Mouse (Mus musculus): ENCODE results near the gene Adamts8. TPM values are rescaled to one million over a fixed set of nuclear protein-coding genes. Genes with fewer than 3 reads are reported as not detected.

Gene Adamts8
- total and polyA plus RNA-seq, 3 experiments: not detected

DNA sequence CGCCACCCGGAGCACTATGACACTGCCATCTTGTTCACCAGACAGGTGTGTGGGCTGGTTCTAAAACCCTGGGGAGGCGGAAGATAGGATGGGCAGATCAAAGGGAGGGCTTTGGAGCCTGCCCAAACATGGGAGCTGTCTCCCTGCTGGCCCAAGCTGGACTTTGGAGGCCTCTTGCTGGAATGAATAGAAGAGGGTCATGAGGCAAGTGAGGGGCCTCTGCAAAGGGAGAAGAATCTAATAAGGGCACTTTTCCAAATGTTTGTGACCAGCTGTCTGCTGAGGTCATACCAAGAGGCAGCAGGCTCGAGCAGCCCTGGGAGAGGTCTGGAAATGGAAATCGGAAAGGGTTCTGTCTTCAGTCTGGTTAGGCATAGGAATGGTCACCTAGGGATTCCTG, 9.1 kb downstream of the Adamts8 start:
- Histone ChIP-seq H3K27ac (ENCODE audit: control insufficient read depth, low read depth, low read length) (no peak overlapping the region), H3K79me2 (ENCODE audit: control insufficient read depth, insufficient read depth, low read length, poor library complexity) (no peaks in the 10 kb centered on the region), H3K9ac (ENCODE audit: control insufficient read depth, low read depth, low read length, poor library complexity, severe bottlenecking) (no peak overlapping the region), H3K9me3 (replicated peaks; ENCODE audit: insufficient read depth, low read length) (no peaks in the 10 kb centered on the region), H3K36me3 (ENCODE audit: control insufficient read depth in 1 of 2, insufficient read depth in 2 of 2, low read length in 2 of 2) (no peaks in the 10 kb centered on the region), H3K4me3 (ENCODE audit: control insufficient read depth in 1 of 2, insufficient read depth in 1 of 2, low read depth in 2 of 2, low read length in 2 of 2) (no peak overlapping the region), H3K4me1 (ENCODE audit: control insufficient read depth in 1 of 2, insufficient read depth in 2 of 2, low read length in 2 of 2) (no peaks in the 10 kb centered on the region), H3K27me3 (ENCODE audit: control insufficient read depth in 1 of 2, insufficient read depth in 2 of 2, low read length in 2 of 2) (no peaks in the 10 kb centered on the region)
- TF ChIP-seq CHD1 (IDR thresholded peaks at IDR 0.05; ENCODE audit: low read depth, low read length) (no peak), NELFE (IDR thresholded peaks at IDR 0.05; ENCODE audit: low read depth, low read length) (no peak), CTCF (IDR thresholded peaks at IDR 0.05 in 2 of 3, conservative IDR thresholded peaks at IDR 0.05 in 1 of 3; ENCODE audit: control insufficient read depth in 1 of 3, insufficient read depth in 1 of 3, low read depth in 2 of 3, low read length in 3 of 3, poor library complexity in 1 of 3, severe bottlenecking in 1 of 3) (no peak), SMC3 (IDR thresholded peaks at IDR 0.05; ENCODE audit: low read depth, low read length) (no peak), TCF12 (IDR thresholded peaks at IDR 0.05; ENCODE audit: low read depth, low read length) (no peak), BHLHE40 (IDR thresholded peaks at IDR 0.05; ENCODE audit: borderline replicate concordance, low read depth, low read length) (no peak)
- no peak for DNase-seq (ENCODE audit: low read depth, low spot score)

DNA sequence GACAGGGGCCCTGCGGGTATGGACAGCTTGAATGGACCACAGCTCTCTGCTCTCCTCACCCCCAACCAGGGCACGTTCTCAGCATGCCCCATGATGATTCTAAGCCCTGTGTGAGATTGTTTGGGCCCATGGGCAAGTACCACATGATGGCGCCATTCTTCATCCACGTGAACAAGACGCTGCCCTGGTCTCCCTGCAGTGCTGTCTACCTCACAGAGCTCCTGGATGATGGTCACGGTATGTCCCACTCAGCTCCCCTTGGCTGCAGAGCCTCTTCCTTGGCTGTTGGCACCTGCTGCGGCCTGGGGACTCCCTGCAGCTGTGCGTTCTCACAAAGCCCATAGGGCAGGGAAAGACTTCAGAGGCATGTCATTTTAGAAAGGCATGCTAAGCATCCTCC, 10.9 kb downstream of the Adamts8 start:
- Histone ChIP-seq H3K27me3 (ENCODE audit: control insufficient read depth in 1 of 2, insufficient read depth in 2 of 2, low read length in 2 of 2) (no peaks in the 10 kb centered on the region), H3K79me2 (ENCODE audit: control insufficient read depth, insufficient read depth, low read length, poor library complexity) (no peaks in the 10 kb centered on the region), H3K36me3 (ENCODE audit: control insufficient read depth in 1 of 2, insufficient read depth in 2 of 2, low read length in 2 of 2) (no peaks in the 10 kb centered on the region), H3K27ac (ENCODE audit: control insufficient read depth, low read depth, low read length) (no peak overlapping the region), H3K4me1 (ENCODE audit: control insufficient read depth in 1 of 2, insufficient read depth in 2 of 2, low read length in 2 of 2) (no peaks in the 10 kb centered on the region), H3K4me3 (ENCODE audit: control insufficient read depth in 1 of 2, insufficient read depth in 1 of 2, low read depth in 2 of 2, low read length in 2 of 2) (no peak overlapping the region), H3K9me3 (replicated peaks; ENCODE audit: insufficient read depth, low read length) (no peaks in the 10 kb centered on the region), H3K9ac (ENCODE audit: control insufficient read depth, low read depth, low read length, poor library complexity, severe bottlenecking) (no peak overlapping the region)
- DNase-seq (ENCODE audit: low read depth, low spot score): no peak
- TF ChIP-seq KAT2A (conservative IDR thresholded peaks at IDR 0.05; ENCODE audit: low read depth, low read length) (no peak), MYC (IDR thresholded peaks at IDR 0.05; ENCODE audit: low read depth, low read length) (no peak), ZNF384 (IDR thresholded peaks at IDR 0.05; ENCODE audit: low read depth, low read length) (no peak), MEF2A (IDR thresholded peaks at IDR 0.05; ENCODE audit: extremely low read depth, insufficient replicate concordance, low read depth, low read length, poor library complexity, severe bottlenecking) (no peak), POLR2AphosphoS5 (IDR thresholded peaks at IDR 0.05; ENCODE audit: borderline replicate concordance, low read depth, low read length) (no peak), CTCF (IDR thresholded peaks at IDR 0.05 in 2 of 3, conservative IDR thresholded peaks at IDR 0.05 in 1 of 3; ENCODE audit: control insufficient read depth in 1 of 3, insufficient read depth in 1 of 3, low read depth in 2 of 3, low read length in 3 of 3, poor library complexity in 1 of 3, severe bottlenecking in 1 of 3) (peak in 2 of 3 experiments; percentile 42 to 47; a peak in 4 of 6 replicates), ELF1 (IDR thresholded peaks at IDR 0.05; ENCODE audit: low read depth, low read length) (no peak), MAFK (IDR thresholded peaks at IDR 0.05; ENCODE audit: borderline replicate concordance, low read depth, low read length) (no peak), CHD1 (IDR thresholded peaks at IDR 0.05; ENCODE audit: low read depth, low read length) (no peak), SIN3A (IDR thresholded peaks at IDR 0.05; ENCODE audit: low read length) (no peak), HCFC1 (IDR thresholded peaks at IDR 0.05; ENCODE audit: low read depth, low read length) (no peak), MAZ (IDR thresholded peaks at IDR 0.05; ENCODE audit: low read depth, low read length) (no peak), MYB (IDR thresholded peaks at IDR 0.05; ENCODE audit: low read depth, low read length) (no peak), SMC3 (IDR thresholded peaks at IDR 0.05; ENCODE audit: low read depth, low read length) (peak; percentile 54), RAD21 (IDR thresholded peaks at IDR 0.05; ENCODE audit: low read depth, low read length) (peak; percentile 25), TBP (IDR thresholded peaks at IDR 0.05; ENCODE audit: low read depth, low read length) (no peak), ZC3H11A (IDR thresholded peaks at IDR 0.05; ENCODE audit: low read depth, low read length) (no peak), USF2 (IDR thresholded peaks at IDR 0.05; ENCODE audit: borderline replicate concordance in 1 of 2, insufficient read depth in 1 of 2, low read depth in 1 of 2, low read length in 2 of 2) (no peak)
